Mouse (Mus musculus): ENCODE data around the gene Tnnt2. TPM values are rescaled to one million over a fixed set of nuclear protein-coding genes. Genes with fewer than 3 reads are reported as not detected.

Tnnt2 gene
- polyA plus RNA-seq, 1 experiment from 2014 or later, result 0.46 TPM

- 78% methylated on average over 2 of the region's 2 CpGs for WGBS
- Histone ChIP-seq H3K9ac (ENCODE audit: low read depth, low read length) (no peak overlapping the region), H3K4me3 (ENCODE audit: low read depth, low read length) (no peak overlapping the region), H3K9me3 (replicated peaks; ENCODE audit: control insufficient read depth, low read length, poor library complexity, severe bottlenecking) (no peaks in the 10 kb centered on the region), H3K36me3 (ENCODE audit: control insufficient read depth, insufficient read depth, low read length) (no peaks in the 10 kb centered on the region), H3K27me3 (ENCODE audit: control insufficient read depth, insufficient read depth, low read depth, low read length) (no peaks in the 10 kb centered on the region), H3K4me2 (ENCODE audit: low read length) (no peak overlapping the region), H3K27ac (ENCODE audit: low read length) (no peak overlapping the region), H3K4me1 (ENCODE audit: control insufficient read depth, insufficient read depth, low read length) (no peaks in the 10 kb centered on the region)
- ATAC-seq, result no peak
Observed at GRCm38 (mm10) chr1:135877248-135877647, 41.1 kb downstream of the Tnnt2 start.

- Histone ChIP-seq H3K27ac (ENCODE audit: low read length) (no peak overlapping the region), H3K9me3 (replicated peaks; ENCODE audit: control insufficient read depth, low read length, poor library complexity, severe bottlenecking) (no peaks in the 10 kb centered on the region), H3K36me3 (ENCODE audit: control insufficient read depth, insufficient read depth, low read length) (no peaks in the 10 kb centered on the region), H3K27me3 (ENCODE audit: control insufficient read depth, insufficient read depth, low read depth, low read length) (no peaks in the 10 kb centered on the region), H3K4me3 (ENCODE audit: low read depth, low read length) (no peak overlapping the region), H3K9ac (ENCODE audit: low read depth, low read length) (no peak overlapping the region), H3K4me2 (ENCODE audit: low read length) (no peak overlapping the region), H3K4me1 (ENCODE audit: control insufficient read depth, insufficient read depth, low read length) (no peaks in the 10 kb centered on the region)
- 79% methylated on average over 10 of the region's 10 CpGs for WGBS
- ATAC-seq, result no peak
Observed at GRCm38 (mm10) chr1:135882385-135883109, 46.4 kb downstream of the Tnnt2 start.

- no peak for ATAC-seq
- Histone ChIP-seq H3K4me1 (ENCODE audit: control insufficient read depth, insufficient read depth, low read length) (no peaks in the 10 kb centered on the region), H3K36me3 (ENCODE audit: control insufficient read depth, insufficient read depth, low read length) (no peaks in the 10 kb centered on the region), H3K27me3 (ENCODE audit: control insufficient read depth, insufficient read depth, low read depth, low read length) (no peaks in the 10 kb centered on the region), H3K9me3 (replicated peaks; ENCODE audit: control insufficient read depth, low read length, poor library complexity, severe bottlenecking) (no peaks in the 10 kb centered on the region), H3K27ac (ENCODE audit: low read length) (no peak overlapping the region), H3K4me3 (ENCODE audit: low read depth, low read length) (no peak overlapping the region), H3K4me2 (ENCODE audit: low read length) (no peak overlapping the region), H3K9ac (ENCODE audit: low read depth, low read length) (no peak overlapping the region)
- WGBS, result 76% methylated on average over 20 of the region's 20 CpGs
Observed at GRCm38 (mm10) chr1:135889461-135890185, 53.5 kb downstream of the Tnnt2 start.

- H3K4me3 ChIP-seq (ENCODE audit: low read depth, low read length), result no peak overlapping the region
- H3K27ac ChIP-seq (ENCODE audit: low read length), result no peak overlapping the region
- no peaks in the 10 kb centered on the region for H3K9me3 ChIP-seq (replicated peaks; ENCODE audit: control insufficient read depth, low read length, poor library complexity, severe bottlenecking)
- H3K4me1 ChIP-seq (ENCODE audit: control insufficient read depth, insufficient read depth, low read length), result no peaks in the 10 kb centered on the region
- no peaks in the 10 kb centered on the region for H3K36me3 ChIP-seq (ENCODE audit: control insufficient read depth, insufficient read depth, low read length)
- WGBS, result 80% methylated on average over 11 of the region's 11 CpGs
- H3K27me3 ChIP-seq (ENCODE audit: control insufficient read depth, insufficient read depth, low read depth, low read length), result no peaks in the 10 kb centered on the region
- H3K9ac ChIP-seq (ENCODE audit: low read depth, low read length), result no peak overlapping the region
- ATAC-seq, result no peak
- no peak overlapping the region for H3K4me2 ChIP-seq (ENCODE audit: low read length)
Observed at GRCm38 (mm10) chr1:135891424-135892216, 55.5 kb downstream of the Tnnt2 start.

GRCm38 (mm10) chr1:135892233-135892632 lies 56.1 kb downstream of the Tnnt2 start:
- 58% methylated on average over 6 of the region's 6 CpGs for WGBS

GRCm38 (mm10) chr1:135892764-135893163 lies 56.6 kb downstream of the Tnnt2 start:
- WGBS, result 78% methylated on average over 6 of the region's 6 CpGs
- Histone ChIP-seq H3K4me1 (ENCODE audit: control insufficient read depth, insufficient read depth, low read length) (no peaks in the 10 kb centered on the region), H3K9ac (ENCODE audit: low read depth, low read length) (no peak overlapping the region), H3K36me3 (ENCODE audit: control insufficient read depth, insufficient read depth, low read length) (no peaks in the 10 kb centered on the region), H3K4me3 (ENCODE audit: low read depth, low read length) (no peak overlapping the region), H3K4me2 (ENCODE audit: low read length) (no peak overlapping the region), H3K27me3 (ENCODE audit: control insufficient read depth, insufficient read depth, low read depth, low read length) (no peaks in the 10 kb centered on the region), H3K9me3 (replicated peaks; ENCODE audit: control insufficient read depth, low read length, poor library complexity, severe bottlenecking) (no peaks in the 10 kb centered on the region), H3K27ac (ENCODE audit: low read length) (no peak overlapping the region)
- no peak for ATAC-seq

More at GRCm38 (mm10) chr1:135892233-135892632, 56.1 kb downstream of the Tnnt2 start:
- Histone ChIP-seq H3K4me1 (ENCODE audit: control insufficient read depth, insufficient read depth, low read length) (no peaks in the 10 kb centered on the region), H3K36me3 (ENCODE audit: control insufficient read depth, insufficient read depth, low read length) (no peaks in the 10 kb centered on the region), H3K27ac (ENCODE audit: low read length) (no peak overlapping the region), H3K4me2 (ENCODE audit: low read length) (no peak overlapping the region), H3K4me3 (ENCODE audit: low read depth, low read length) (no peak overlapping the region), H3K9me3 (replicated peaks; ENCODE audit: control insufficient read depth, low read length, poor library complexity, severe bottlenecking) (no peaks in the 10 kb centered on the region), H3K27me3 (ENCODE audit: control insufficient read depth, insufficient read depth, low read depth, low read length) (no peaks in the 10 kb centered on the region), H3K9ac (ENCODE audit: low read depth, low read length) (no peak overlapping the region)
- ATAC-seq, result no peak

- Histone ChIP-seq H3K4me3 (ENCODE audit: low read depth, low read length) (no peak overlapping the region), H3K9ac (ENCODE audit: low read depth, low read length) (no peak overlapping the region), H3K27ac (ENCODE audit: low read length) (no peak overlapping the region), H3K4me1 (ENCODE audit: control insufficient read depth, insufficient read depth, low read length) (no peaks in the 10 kb centered on the region), H3K4me2 (ENCODE audit: low read length) (no peak overlapping the region), H3K9me3 (replicated peaks; ENCODE audit: control insufficient read depth, low read length, poor library complexity, severe bottlenecking) (no peaks in the 10 kb centered on the region), H3K27me3 (ENCODE audit: control insufficient read depth, insufficient read depth, low read depth, low read length) (no peaks in the 10 kb centered on the region), H3K36me3 (ENCODE audit: control insufficient read depth, insufficient read depth, low read length) (no peaks in the 10 kb centered on the region)
- 85% methylated on average over 3 of the region's 3 CpGs for WGBS
- ATAC-seq, result no peak
Observed at GRCm38 (mm10) chr1:135893377-135893776, 57.2 kb downstream of the Tnnt2 start.

- Histone ChIP-seq H3K9me3 (replicated peaks; ENCODE audit: control insufficient read depth, low read length, poor library complexity, severe bottlenecking) (no peaks in the 10 kb centered on the region), H3K9ac (ENCODE audit: low read depth, low read length) (no peak overlapping the region), H3K27ac (ENCODE audit: low read length) (no peak overlapping the region), H3K36me3 (ENCODE audit: control insufficient read depth, insufficient read depth, low read length) (no peaks in the 10 kb centered on the region), H3K4me2 (ENCODE audit: low read length) (no peak overlapping the region), H3K27me3 (ENCODE audit: control insufficient read depth, insufficient read depth, low read depth, low read length) (no peaks in the 10 kb centered on the region), H3K4me3 (ENCODE audit: low read depth, low read length) (no peak overlapping the region), H3K4me1 (ENCODE audit: control insufficient read depth, insufficient read depth, low read length) (no peaks in the 10 kb centered on the region)
- ATAC-seq, result no peak
- WGBS, result 95% methylated on average over 4 of the region's 4 CpGs
Observed at GRCm38 (mm10) chr1:135895367-135895766, 59.2 kb downstream of the Tnnt2 start.

GRCm38 (mm10) chr1:135899295-135899694 lies 63.1 kb downstream of the Tnnt2 start:
- 91% methylated on average over 6 of the region's 6 CpGs for WGBS
- H3K4me2 ChIP-seq (ENCODE audit: low read length), result no peak overlapping the region
- H3K9me3 ChIP-seq (replicated peaks; ENCODE audit: control insufficient read depth, low read length, poor library complexity, severe bottlenecking), result no peaks in the 10 kb centered on the region
- H3K27ac ChIP-seq (ENCODE audit: low read length), result no peak overlapping the region
- no peaks in the 10 kb centered on the region for H3K4me1 ChIP-seq (ENCODE audit: control insufficient read depth, insufficient read depth, low read length)
- H3K27me3 ChIP-seq (ENCODE audit: control insufficient read depth, insufficient read depth, low read depth, low read length), result no peaks in the 10 kb centered on the region
- ATAC-seq, result no peak
- H3K36me3 ChIP-seq (ENCODE audit: control insufficient read depth, insufficient read depth, low read length), result no peaks in the 10 kb centered on the region
- H3K9ac ChIP-seq (ENCODE audit: low read depth, low read length), result no peak overlapping the region
- H3K4me3 ChIP-seq (ENCODE audit: low read depth, low read length), result no peak overlapping the region
